Mouse (Mus musculus) C2C12 (cell line): ENCODE data around the gene Ercc4.

ENCODE experiments used
- CTCF ChIP-seq: IDR thresholded peaks from one replicate; pipeline ENCODE4 v1.5.1; 2011; ENCODE audit not compliant: control insufficient read depth, insufficient read depth, insufficient read length
- FOSL1 ChIP-seq: IDR thresholded peaks from one replicate; pipeline ENCODE4 v1.8.0; 2011; ENCODE audit warnings: mild to moderate bottlenecking, low read length; ENCODE audit not compliant: poor library complexity, insufficient read depth, severe bottlenecking
- MAX ChIP-seq: IDR thresholded peaks from one replicate; pipeline ENCODE4 v1.6.1; 2011; ENCODE audit warnings: mild to moderate bottlenecking, control low read depth

DNA sequence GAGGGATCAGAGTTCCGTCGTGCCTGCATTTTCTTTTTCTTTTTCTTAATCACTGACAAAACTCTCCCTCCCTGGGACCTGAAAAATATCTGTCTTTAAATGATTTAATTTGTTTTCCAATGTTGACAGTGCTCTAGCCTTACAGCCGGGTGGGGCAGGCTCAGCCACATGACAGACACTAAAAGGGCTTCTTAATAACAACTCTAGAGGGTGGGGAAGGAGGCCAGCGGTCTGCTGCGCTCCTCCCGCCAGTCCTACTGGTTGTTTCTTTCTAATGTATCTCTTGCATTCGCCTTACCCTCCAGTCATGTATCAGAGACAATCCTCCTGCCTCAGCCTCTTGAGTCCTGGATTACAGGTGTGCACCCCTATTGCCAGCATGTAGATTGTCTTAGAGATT lies 34.4 kb downstream of the Ercc4 start:
- TF ChIP-seq FOSL1 (no peak), CTCF (no peak), MAX (no peak)
